Mouse (Mus musculus) CH12.LX (cell line): Measurements from ENCODE around the gene Coro7. TPM values are rescaled to one million over a fixed set of nuclear protein-coding genes. Genes with fewer than 3 reads are reported as not detected.

Experiments
- DNase-seq: peaks from one replicate; pipeline ENCODE4 v3.0.0-alpha.2; 2013; ENCODE audit errors: extremely low read depth
- H3K27ac ChIP-seq: 2 replicates; pipeline ENCODE4 v1.5.1; 2012; ENCODE audit warnings: low read depth, mild to moderate bottlenecking, control low read depth, moderate library complexity; ENCODE audit not compliant: insufficient read depth
- H3K27me3 ChIP-seq: replicated peaks from 2 replicates; pipeline ENCODE3; 2012; ENCODE audit warnings: inconsistent platforms
- H3K36me3 ChIP-seq, 2 experiments: replicated peaks in 1 of 2; 2 replicates each; pipeline versions ENCODE3 to v1.6.1; 2012; ENCODE audit warnings: inconsistent platforms in 1 of 2, low read length in 1 of 2, mild to moderate bottlenecking in 1 of 2, mixed read lengths in 1 of 2, moderate library complexity in 1 of 2; ENCODE audit not compliant: control insufficient read depth in 1 of 2, insufficient read depth in 1 of 2
- H3K4me1 ChIP-seq, 2 experiments: 2 replicates each; pipeline ENCODE4 v1.6.1; 2012; ENCODE audit warnings: inconsistent platforms in 1 of 2, moderate library complexity in 1 of 2; ENCODE audit not compliant: insufficient read depth in 2 of 2, control insufficient read depth in 1 of 2
- H3K4me2 ChIP-seq: 2 replicates; pipeline ENCODE4 v1.6.1; 2012; ENCODE audit warnings: low read depth, mild to moderate bottlenecking, control low read depth; ENCODE audit not compliant: poor library complexity, insufficient read depth, severe bottlenecking
- H3K4me3 ChIP-seq, 3 experiments: fragments of 150-350 bp in 1 of 3; sonication (generic) in 1 of 3; replicated peaks in 1 of 3; 2 replicates each; pipeline versions ENCODE3 to v1.5.1; 2011 to 2012; ENCODE audit warnings: low read depth in 2 of 3, low read length in 2 of 3, mild to moderate bottlenecking in 2 of 3, moderate library complexity in 2 of 3, control low read depth in 1 of 3, improper control_type of control experiment in 1 of 3, inconsistent platforms in 1 of 3, mixed read lengths in 1 of 3; ENCODE audit not compliant: poor library complexity in 1 of 3
- H3K79me2 ChIP-seq: replicated peaks from 2 replicates; pipeline ENCODE4 v1.6.1; 2012; ENCODE audit warnings: mild to moderate bottlenecking, moderate library complexity; ENCODE audit not compliant: control insufficient read depth, poor library complexity, insufficient read depth, severe bottlenecking; ENCODE audit errors: extremely low read depth
- H3K9ac ChIP-seq: 2 replicates; pipeline ENCODE4 v1.6.1; 2012; ENCODE audit warnings: low read depth, mild to moderate bottlenecking, control low read depth, moderate library complexity; ENCODE audit not compliant: insufficient read depth
- H3K9me3 ChIP-seq: replicated peaks from 2 replicates; pipeline ENCODE3; 2012; ENCODE audit warnings: low read length, inconsistent platforms, mixed read lengths
- BHLHE40 ChIP-seq: IDR thresholded peaks from 2 replicates; pipeline ENCODE4 v1.6.1; 2011; ENCODE audit warnings: mild to moderate bottlenecking, low read depth, low read length, improper control_type of control experiment
- CHD2 ChIP-seq: IDR thresholded peaks from 2 replicates; pipeline ENCODE4 v1.6.1; 2011; ENCODE audit warnings: low read length, improper control_type of control experiment
- CTCF ChIP-seq, 2 experiments: IDR thresholded peaks in 1 of 2; conservative IDR thresholded peaks in 1 of 2; 2 replicates each; pipeline ENCODE4 v1.5.1; 2011 to 2012; ENCODE audit warnings: low read depth in 2 of 2, low read length in 2 of 2, improper control_type of control experiment in 1 of 2, inconsistent platforms in 1 of 2, mild to moderate bottlenecking in 1 of 2, moderate library complexity in 1 of 2
- E2F4 ChIP-seq: IDR thresholded peaks from 2 replicates; pipeline ENCODE4 v1.6.1; 2011; ENCODE audit warnings: low read depth, low read length, improper control_type of control experiment; ENCODE audit not compliant: insufficient replicate concordance
- ELF1 ChIP-seq: IDR thresholded peaks from 2 replicates; pipeline ENCODE4 v1.6.1; 2014; ENCODE audit warnings: low read depth, mild to moderate bottlenecking, inconsistent platforms, low read length, improper control_type of control experiment
- EP300 ChIP-seq: IDR thresholded peaks from 2 replicates; pipeline ENCODE4 v1.6.1; 2011; ENCODE audit warnings: low read length, improper control_type of control experiment
- ETS1 ChIP-seq: conservative IDR thresholded peaks from 2 replicates; pipeline ENCODE4 v1.6.1; 2012; ENCODE audit warnings: low read depth, mild to moderate bottlenecking, inconsistent platforms, low read length, improper control_type of control experiment, moderate library complexity
- IRF4 ChIP-seq: IDR thresholded peaks from 2 replicates; pipeline ENCODE4 v1.6.1; 2014; ENCODE audit warnings: low read depth, mild to moderate bottlenecking, inconsistent platforms, low read length, improper control_type of control experiment
- JUN ChIP-seq: IDR thresholded peaks from 2 replicates; pipeline ENCODE4 v1.6.1; 2011; ENCODE audit warnings: low read depth, mild to moderate bottlenecking, low read length, improper control_type of control experiment, moderate library complexity; ENCODE audit not compliant: insufficient read depth
- JUND ChIP-seq: conservative IDR thresholded peaks from 2 replicates; pipeline ENCODE4 v1.6.1; 2011; ENCODE audit warnings: low read depth, low read length, improper control_type of control experiment
- KAT2A ChIP-seq: IDR thresholded peaks from 2 replicates; pipeline ENCODE4 v1.6.1; 2012; ENCODE audit warnings: low read length, improper control_type of control experiment, inconsistent platforms; ENCODE audit not compliant: insufficient replicate concordance
- MAFK ChIP-seq: IDR thresholded peaks from 2 replicates; pipeline ENCODE4 v1.6.1; 2011; ENCODE audit warnings: low read length, improper control_type of control experiment; ENCODE audit not compliant: insufficient replicate concordance
- MAX ChIP-seq: IDR thresholded peaks from 2 replicates; pipeline ENCODE4 v1.6.1; 2011; ENCODE audit warnings: low read length, improper control_type of control experiment
- MAZ ChIP-seq: IDR thresholded peaks from 2 replicates; pipeline ENCODE4 v1.6.1; 2012; ENCODE audit warnings: low read depth, mild to moderate bottlenecking, inconsistent platforms, low read length, improper control_type of control experiment, moderate library complexity
- MEF2A ChIP-seq: IDR thresholded peaks from 2 replicates; pipeline ENCODE4 v1.6.1; 2014; ENCODE audit warnings: low read depth, mild to moderate bottlenecking, inconsistent platforms, low read length, improper control_type of control experiment, borderline replicate concordance
- MXI1 ChIP-seq: IDR thresholded peaks from 2 replicates; pipeline ENCODE4 v1.6.1; 2011; ENCODE audit warnings: mild to moderate bottlenecking, low read depth, low read length, improper control_type of control experiment
- MYC ChIP-seq: IDR thresholded peaks from 2 replicates; pipeline ENCODE4 v1.6.1; 2011; ENCODE audit warnings: low read depth, mild to moderate bottlenecking, improper control_type of control experiment, low read length
- NRF1 ChIP-seq: IDR thresholded peaks from 2 replicates; pipeline ENCODE4 v1.6.1; 2014; ENCODE audit warnings: low read depth, mild to moderate bottlenecking, inconsistent platforms, low read length, improper control_type of control experiment, moderate library complexity
- PAX5 ChIP-seq: IDR thresholded peaks from 2 replicates; pipeline ENCODE4 v1.6.1; 2012; ENCODE audit warnings: low read length, inconsistent platforms, mixed read lengths
- POLR2AphosphoS2 ChIP-seq: IDR thresholded peaks from 2 replicates; pipeline ENCODE4 v1.6.1; 2011; ENCODE audit warnings: low read depth, low read length, improper control_type of control experiment
- RAD21 ChIP-seq: IDR thresholded peaks from 2 replicates; pipeline ENCODE4 v1.6.1; 2011; ENCODE audit warnings: low read depth, mild to moderate bottlenecking, low read length, improper control_type of control experiment, moderate library complexity
- SMC3 ChIP-seq: IDR thresholded peaks from 2 replicates; pipeline ENCODE4 v1.6.1; 2011; ENCODE audit warnings: low read depth, low read length, improper control_type of control experiment
- TBP ChIP-seq: conservative IDR thresholded peaks from 2 replicates; pipeline ENCODE4 v1.6.1; 2011; ENCODE audit warnings: low read depth, low read length, improper control_type of control experiment
- TCF12 ChIP-seq: IDR thresholded peaks from 2 replicates; pipeline ENCODE4 v1.6.1; 2014; ENCODE audit warnings: low read depth, mild to moderate bottlenecking, inconsistent platforms, low read length, improper control_type of control experiment
- UBTF ChIP-seq: IDR thresholded peaks from 2 replicates; pipeline ENCODE4 v1.6.1; 2012; ENCODE audit warnings: low read depth, mild to moderate bottlenecking, inconsistent platforms, low read length, improper control_type of control experiment, moderate library complexity
- USF1 ChIP-seq: IDR thresholded peaks from 2 replicates; pipeline ENCODE4 v1.6.1; 2014; ENCODE audit warnings: low read depth, mild to moderate bottlenecking, inconsistent platforms, low read length, improper control_type of control experiment
- USF2 ChIP-seq: conservative IDR thresholded peaks from 2 replicates; pipeline ENCODE4 v1.6.1; 2011; ENCODE audit warnings: low read depth, low read length, improper control_type of control experiment
- ZC3H11A ChIP-seq: IDR thresholded peaks from 2 replicates; pipeline ENCODE4 v1.6.1; 2012; ENCODE audit warnings: low read depth, mild to moderate bottlenecking, inconsistent platforms, low read length, improper control_type of control experiment
- ZKSCAN1 ChIP-seq: IDR thresholded peaks from 2 replicates; pipeline ENCODE4 v1.6.1; 2012; ENCODE audit warnings: low read depth, inconsistent platforms, low read length, improper control_type of control experiment, borderline replicate concordance
- ZMIZ1 ChIP-seq: IDR thresholded peaks from 2 replicates; pipeline ENCODE4 v1.6.1; 2012; ENCODE audit warnings: low read depth, mild to moderate bottlenecking, inconsistent platforms, low read length, improper control_type of control experiment
- ZNF384 ChIP-seq: IDR thresholded peaks from 2 replicates; pipeline ENCODE4 v1.6.1; 2012; ENCODE audit warnings: low read depth, low read length, improper control_type of control experiment, inconsistent platforms
- dilution Hi-C: fragments of 300-500 bp; cut with MboI; formaldehyde crosslinking; loops from 2 replicates; pipeline ENCODE4 v1.14.3; 2020; ENCODE audit warnings: low sequenced_read_pairs; ENCODE audit not compliant: extremely low pct_unique_long_range_greater_than_20kb, extremely low pct_ligation_motif_present
- in situ Hi-C: fragments of 300-500 bp; cut with MboI; formaldehyde crosslinking; loops from 3 replicates; pipeline ENCODE4 v1.14.3; 2019; ENCODE audit warnings: low sequenced_read_pairs, low pct_ligation_motif_present, low pct_unique_long_range_greater_than_20kb, mixed read lengths
- polyA plus RNA-seq: library from polyadenylated mRNA; unstranded; fragments of >175 nt; gene quantifications from 2 replicates; pipeline ENCODE4 v1.2.1, GENCODE M21; 2012; ENCODE audit warnings: low read depth; ENCODE audit not compliant: insufficient read length
- total RNA-seq, 2 experiments: library from RNA; depleted of rRNA; stranded (reverse); fragments of 300-350 nt in 1 of 2; fragments of >200 nt in 1 of 2; gene quantifications; 2 replicates each; pipeline ENCODE4 v1.2.3; 2012 to 2014

Coro7 gene
- total and polyA plus RNA-seq, 3 experiments = 5.7 to 40.2 (median 20.0) TPM

DNA sequence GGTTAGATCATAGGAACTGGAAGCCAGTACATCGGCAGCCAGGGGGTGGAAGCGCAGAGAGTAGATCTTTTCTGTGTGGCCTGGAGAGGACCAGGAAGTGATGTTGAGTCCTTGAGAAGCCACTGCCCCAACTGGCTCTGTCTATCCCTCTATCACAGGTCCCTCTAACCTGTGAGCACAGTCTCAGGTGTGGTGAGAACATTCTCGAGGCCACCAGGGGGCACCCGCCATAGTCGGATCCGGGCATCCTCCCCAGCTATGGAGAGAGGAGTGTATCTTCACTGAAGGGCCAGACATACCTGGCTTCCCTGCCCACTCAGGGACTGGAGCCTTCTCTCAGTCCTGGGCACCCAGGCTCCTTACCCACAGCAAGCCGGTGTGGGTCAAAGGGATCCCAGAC lies 47.5 kb downstream of the Coro7 start:
- DNase-seq = no peak
- Histone ChIP-seq H3K9me3 (no peaks in the 10 kb centered on the region), H3K36me3 (peaks cover 74 to 99% of the 10 kb centered on the region in 2 experiments), H3K4me2 (no peak overlapping the region), H3K27me3 (no peaks in the 10 kb centered on the region), H3K27ac (no peak overlapping the region), H3K79me2 (no peaks in the 10 kb centered on the region), H3K9ac (no peak overlapping the region), H3K4me3 (no peak overlapping the region), H3K4me1 (peaks cover 2 to 10% of the 10 kb centered on the region in 2 experiments; a peak in 2 of 4 replicates)
- no peak for TF ChIP-seq USF1
- TF ChIP-seq CHD2 = no peak
- TF ChIP-seq CTCF (conservative IDR thresholded peaks at IDR 0.05 in 1 of 2, IDR thresholded peaks at IDR 0.05 in 1 of 2; ENCODE audit: low read depth in 2 of 2, low read length in 2 of 2) = peak; percentile 15 to 66; a peak in 2 of 4 replicates
- no peak for TF ChIP-seq PAX5
- TF ChIP-seq RAD21 = peak; percentile 15
- peak; percentile 66 for TF ChIP-seq SMC3
- no peak for TF ChIP-seq ZKSCAN1
- dilution Hi-C loops (no loop called here), in situ Hi-C loops (loop anchor here (5.0 to 25.0 kb wide), 2 partner anchors 40 to 505 kb away; partner anchors contain the start of genes Ppl and Sec14l5)

DNA sequence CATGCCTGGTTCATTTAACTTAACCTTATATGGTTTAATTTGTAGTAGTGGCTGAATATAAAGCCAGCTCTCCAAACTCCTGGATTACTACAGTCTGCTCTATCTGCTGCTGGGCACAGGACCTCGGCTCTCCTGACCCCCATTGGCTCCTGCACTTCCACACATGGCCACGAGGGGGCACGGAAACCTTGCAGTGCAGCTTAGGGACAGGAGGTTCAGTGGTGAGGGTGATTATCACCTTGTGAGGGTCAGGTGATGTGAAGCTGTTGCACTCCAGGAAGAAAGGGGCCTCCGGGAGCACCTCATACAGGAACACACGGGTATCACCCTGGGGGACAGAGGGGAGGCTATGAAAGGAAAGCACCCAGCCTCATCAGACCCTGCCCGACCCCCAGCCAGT lies 49.6 kb downstream of the Coro7 start:
- dilution Hi-C loops (no loop called here), in situ Hi-C loops (loop anchor here (5.0 to 25.0 kb wide), 2 partner anchors 42 to 507 kb away; partner anchors contain the start of genes Ppl and Sec14l5)
- H3K9me3 ChIP-seq = no peaks in the 10 kb centered on the region
- peaks cover 75 to 93% of the 10 kb centered on the region in 2 experiments for H3K36me3 ChIP-seq
- H3K27me3 ChIP-seq = no peaks in the 10 kb centered on the region
- no peak overlapping the region for H3K4me2 ChIP-seq
- DNase-seq = peak; percentile 79
- no peak overlapping the region for H3K27ac ChIP-seq
- no peaks in the 10 kb centered on the region for H3K79me2 ChIP-seq
- H3K9ac ChIP-seq = no peak overlapping the region
- peaks cover 3 to 31% of the 10 kb centered on the region in 2 experiments; a peak in 2 of 4 replicates for H3K4me1 ChIP-seq
- no peak overlapping the region for H3K4me3 ChIP-seq
- TF ChIP-seq ZKSCAN1 (no peak), E2F4 (no peak), IRF4 (no peak), ETS1 (no peak), USF2 (no peak), PAX5 (no peak), ELF1 (no peak), KAT2A (no peak), UBTF (no peak), EP300 (no peak), BHLHE40 (peak; percentile 62), TCF12 (no peak), MAZ (0 out of 2 replicates have a peak, but pooled peaks have one; percentile 67), CHD2 (no peak), ZC3H11A (peak; percentile 71), MAFK (no peak), ZNF384 (no peak), MXI1 (no peak), JUND (no peak), CTCF (conservative IDR thresholded peaks at IDR 0.05 in 1 of 2, IDR thresholded peaks at IDR 0.05 in 1 of 2; ENCODE audit: low read depth in 2 of 2, low read length in 2 of 2) (peak; percentile 98 to 99), RAD21 (peak; percentile 94), MEF2A (peak; percentile 44; the same call in 1 of the 2 replicates), SMC3 (peak; percentile 99), ZMIZ1 (no peak), JUN (no peak), NRF1 (0 out of 2 replicates have a peak, but pooled peaks have one; percentile 21), TBP (no peak), POLR2AphosphoS2 (no peak), MYC (no peak), MAX (peak; percentile 52; the same call in 1 of the 2 replicates)
